Mouse (Mus musculus): ENCODE results near the gene Ubac1.

- TF ChIP-seq POLR2A (IDR thresholded peaks at IDR 0.05; ENCODE audit: control insufficient read depth, low read depth, low read length), result no peak
- TF ChIP-seq CTCF (IDR thresholded peaks at IDR 0.05; ENCODE audit: control insufficient read depth, insufficient read depth, insufficient replicate concordance, low read depth, low read length), result no peak
These were observed 33.7 kb downstream of the Ubac1 start for GRCm38 (mm10) chr2:25987817-25988216.
